Comparison of ENCODE assay signal across 19 mouse cellular contexts in the genomic region with DNA sequence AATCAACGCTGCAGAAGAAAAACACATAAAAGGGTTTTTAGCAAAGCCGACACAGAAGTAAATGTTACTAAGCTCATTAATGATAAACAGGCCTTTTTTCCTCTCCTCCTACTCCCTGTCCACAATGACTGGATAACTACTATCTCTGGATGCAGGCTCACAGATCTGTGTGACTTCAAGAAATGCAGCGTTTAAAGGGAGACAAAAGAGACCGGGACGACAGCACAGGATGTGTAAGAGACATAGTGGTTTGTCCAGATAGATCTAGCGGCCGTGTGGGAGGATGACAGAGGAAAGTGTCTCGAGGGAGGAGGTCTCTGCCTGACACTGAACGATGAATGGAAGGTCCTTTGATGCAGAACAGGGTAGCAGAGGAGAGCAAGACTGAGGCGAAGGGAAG. TPM values are rescaled to one million over a fixed set of nuclear protein-coding genes. Genes with fewer than 3 reads are reported as not detected.
DNase-seq lines count a peak whose midpoint lies in the region; ATAC-seq lines count a peak whose summit lies in the region.
"Had no signal": no experiment of that assay in that cellular context is flagged by ENCODE, and none has a peak within 500 bp of the region (broad histone marks: within the 10 kb centered on the region; RNA-seq: fewer than 3 reads in every experiment).

No protein-coding gene starts in this region.

- H3K9ac ChIP-seq in liver, embryonic 11.5 days (ENCODE audit: low read depth, low read length), result no peak overlapping the region
- no peak overlapping the region for H3K9ac ChIP-seq in midbrain, embryonic 16.5 days (ENCODE audit: low read depth, low read length)
- H3K9ac ChIP-seq in hindbrain, embryonic 11.5 days (ENCODE audit: low read depth, low read length), result no peak overlapping the region
- H3K9ac ChIP-seq: embryonic facial prominence, embryonic 15.5 days; forebrain, embryonic 12.5 days; heart, embryonic 15.5 days; hindbrain, embryonic 13.5 days; limb, embryonic 12.5 days had no signal

- H3K4me2 ChIP-seq in liver, embryonic 11.5 days, result no peak overlapping the region
- H3K4me2 ChIP-seq in midbrain, embryonic 16.5 days (ENCODE audit: low read length), result no peak overlapping the region
- no peak overlapping the region for H3K4me2 ChIP-seq in hindbrain, embryonic 11.5 days (replicated peaks; ENCODE audit: low read depth, low read length)
- H3K4me2 ChIP-seq: embryonic facial prominence, embryonic 15.5 days; forebrain, embryonic 12.5 days; heart, embryonic 15.5 days; hindbrain, embryonic 13.5 days; limb, embryonic 12.5 days had no signal

- peaks cover 74% of the 10 kb centered on the region for H3K4me1 ChIP-seq in megakaryocyte, embryonic 14.5 days
- 0 out of 2 replicates have a peak, but pooled peaks cover 9% of the 10 kb centered on the region for H3K4me1 ChIP-seq in liver, embryonic 11.5 days (replicated peaks; ENCODE audit: control insufficient read depth, insufficient read depth, low read length)
- no peaks in the 10 kb centered on the region for H3K4me1 ChIP-seq in midbrain, embryonic 16.5 days (ENCODE audit: control insufficient read depth, insufficient read depth, low read length)
- no peaks in the 10 kb centered on the region for H3K4me1 ChIP-seq in hindbrain, embryonic 11.5 days (replicated peaks; ENCODE audit: control insufficient read depth, insufficient read depth, low read length)
- H3K4me1 ChIP-seq: embryonic facial prominence, embryonic 15.5 days; hindbrain, embryonic 13.5 days; limb, embryonic 12.5 days; midbrain, embryonic 10.5 days had no signal

- DNase-seq in liver, embryonic 11.5 days (ENCODE audit: low spot score), result no peak
- DNase-seq in naive thymus-derived CD4-positive, alpha-beta T cell, adult 2 months (ENCODE audit: low read depth), result peak; percentile 63
- DNase-seq in hindbrain, embryonic 11.5 days (ENCODE audit: low spot score), result no peak
- DNase-seq in urinary bladder, adult 2 months (ENCODE audit: low spot score), result no peak
- DNase-seq: cerebellum, adult 11-12 months; cerebellum, postnatal 36 days; kidney, adult 18-20 months; right cerebral cortex, adult 18-20 months had no signal

- peak overlapping the region; percentile 87 for H3K4me3 ChIP-seq in megakaryocyte, embryonic 14.5 days (replicated peaks)
- H3K4me3 ChIP-seq in liver, embryonic 11.5 days (ENCODE audit: low read depth, low read length), result no peak overlapping the region
- no peak overlapping the region for H3K4me3 ChIP-seq in midbrain, embryonic 16.5 days (ENCODE audit: low read depth, low read length)
- no peak overlapping the region for H3K4me3 ChIP-seq in hindbrain, embryonic 11.5 days (ENCODE audit: low read depth, low read length)
- H3K4me3 ChIP-seq: embryonic facial prominence, embryonic 15.5 days; forebrain, embryonic 12.5 days; heart, embryonic 15.5 days; hindbrain, embryonic 13.5 days; limb, embryonic 12.5 days; midbrain, embryonic 10.5 days had no signal

- no peak for ATAC-seq in megakaryocyte, adult 5-6 weeks (ENCODE audit: poor library complexity, severe bottlenecking)
- peak; percentile 75 for ATAC-seq in activated CD4-positive, CD25-positive, alpha-beta regulatory T cell, adult 4 months
- peak; percentile 76 for ATAC-seq in liver, embryonic 11.5 days (replicated peaks; ENCODE audit: low FRiP score)
- ATAC-seq in midbrain, embryonic 16.5 days, result no peak
- ATAC-seq in hindbrain, embryonic 11.5 days (ENCODE audit: low FRiP score), result no peak

- H3K27me3 ChIP-seq in megakaryocyte, embryonic 14.5 days (replicated peaks), result no peaks in the 10 kb centered on the region
- H3K27me3 ChIP-seq in liver, embryonic 11.5 days (replicated peaks; ENCODE audit: control insufficient read depth, insufficient read depth, low read length), result no peaks in the 10 kb centered on the region
- no peaks in the 10 kb centered on the region for H3K27me3 ChIP-seq in midbrain, embryonic 16.5 days (ENCODE audit: control insufficient read depth, insufficient read depth, low read depth, low read length)
- no peaks in the 10 kb centered on the region for H3K27me3 ChIP-seq in hindbrain, embryonic 11.5 days (ENCODE audit: control insufficient read depth, insufficient read depth, low read length)
- H3K27me3 ChIP-seq: embryonic facial prominence, embryonic 15.5 days; forebrain, embryonic 12.5 days; heart, embryonic 15.5 days; hindbrain, embryonic 13.5 days; limb, embryonic 12.5 days had no signal

- H3K36me3 ChIP-seq in megakaryocyte, embryonic 14.5 days (replicated peaks; ENCODE audit: low read length), result peaks cover 30% of the 10 kb centered on the region
- H3K36me3 ChIP-seq in liver, embryonic 11.5 days (ENCODE audit: control insufficient read depth, insufficient read depth, low read length), result no peaks in the 10 kb centered on the region
- H3K36me3 ChIP-seq in midbrain, embryonic 16.5 days (ENCODE audit: control insufficient read depth, insufficient read depth, low read length), result no peaks in the 10 kb centered on the region
- H3K36me3 ChIP-seq in hindbrain, embryonic 11.5 days (ENCODE audit: control insufficient read depth, insufficient read depth, low read length), result no peaks in the 10 kb centered on the region
- H3K36me3 ChIP-seq: embryonic facial prominence, embryonic 15.5 days; forebrain, embryonic 12.5 days; heart, embryonic 15.5 days; hindbrain, embryonic 13.5 days; limb, embryonic 12.5 days; midbrain, embryonic 10.5 days had no signal

- H3K9me3 ChIP-seq in megakaryocyte, embryonic 14.5 days, result no peaks in the 10 kb centered on the region
- H3K9me3 ChIP-seq in liver, embryonic 11.5 days (ENCODE audit: control insufficient read depth, low read length), result no peaks in the 10 kb centered on the region
- H3K9me3 ChIP-seq in midbrain, embryonic 16.5 days (replicated peaks; ENCODE audit: control insufficient read depth, low read length, poor library complexity, severe bottlenecking), result no peaks in the 10 kb centered on the region
- H3K9me3 ChIP-seq in hindbrain, embryonic 11.5 days (ENCODE audit: control insufficient read depth, low read length), result no peaks in the 10 kb centered on the region
- H3K9me3 ChIP-seq: embryonic facial prominence, embryonic 15.5 days; forebrain, embryonic 12.5 days; heart, embryonic 15.5 days; hindbrain, embryonic 13.5 days; midbrain, embryonic 10.5 days had no signal

- WGBS in liver, embryonic 11.5 days, result 21% methylated on average over 10 of the region's 10 CpGs
- 41% methylated on average over 9 of the region's 10 CpGs for WGBS in midbrain, embryonic 16.5 days
- WGBS in hindbrain, embryonic 11.5 days, result 53% methylated on average over 9 of the region's 10 CpGs

- H3K27ac ChIP-seq in liver, embryonic 11.5 days (ENCODE audit: low read depth, low read length), result 0 out of 2 replicates have a peak overlapping the region, but pooled peaks have one; percentile 15
- H3K27ac ChIP-seq in midbrain, embryonic 16.5 days (ENCODE audit: low read length), result no peak overlapping the region
- H3K27ac ChIP-seq in hindbrain, embryonic 11.5 days (ENCODE audit: low read depth, low read length), result no peak overlapping the region
- H3K27ac ChIP-seq: embryonic facial prominence, embryonic 15.5 days; forebrain, embryonic 12.5 days; heart, embryonic 15.5 days; hindbrain, embryonic 13.5 days; limb, embryonic 12.5 days; midbrain, embryonic 10.5 days; stomach, postnatal 0 days had no signal

RNA-seq across cellular contexts. Expression of gene Ubash3b, which starts 5.4 kb away (rescaled TPM):
- polyA plus RNA-seq in megakaryocyte, embryonic 14.5 days (2012; ENCODE audit: insufficient read depth, low replicate concordance), result 85.5 and 255 TPM in 2 replicates
- 21.6 and 26.5 TPM in 2 replicates for total RNA-seq in megakaryocyte, adult 5-6 weeks (2015)
- 14.8 and 15.1 TPM in 2 replicates for total RNA-seq in megakaryocyte, adult 5-6 weeks (2017)
- 10 to 100 TPM; 18.3 to 25.0 TPM for polyA plus RNA-seq in activated CD4-positive, CD25-positive, alpha-beta regulatory T cell, adult 4 months (2017; shearing (Covaris generic))
- 13.4 and 18.1 TPM in 2 replicates for polyA plus RNA-seq in liver, embryonic 11.5 days (2014; fragmentation: Nextera tagmentation; extraction: Ambion mirVana)
- 23.2 and 24.2 TPM in 2 replicates for polyA plus RNA-seq in midbrain, embryonic 16.5 days (2015; fragmentation: Nextera tagmentation; extraction: Ambion mirVana)
- 12.0 and 13.7 TPM in 2 replicates for polyA plus RNA-seq in hindbrain, embryonic 11.5 days (2014; fragmentation: Nextera tagmentation; extraction: Ambion mirVana)
- polyA plus RNA-seq in urinary bladder, adult 2 months (2012; rRNA removed), result 4.2 and 4.6 TPM in 2 replicates

Comparison
In these comparisons a context has a peak if more than half of its experiments do, and no peak if none do; other contexts are left out.
1. ATAC-seq: peak in activated CD4-positive, CD25-positive, alpha-beta regulatory T cell, adult 4 months (single experiment) and liver, embryonic 11.5 days (single experiment); none in megakaryocyte, adult 5-6 weeks (single experiment), midbrain, embryonic 16.5 days (single experiment) and hindbrain, embryonic 11.5 days (single experiment).